Mouse (Mus musculus) adrenal gland, adult 2 months (tissue): ENCODE measurements around the gene Prrx2. TPM values are rescaled to one million over a fixed set of nuclear protein-coding genes. Genes with fewer than 3 reads are reported as not detected.

Experiments used
- DNase-seq: peaks from one replicate; pipeline ENCODE4 v3.0.0; 2021
- polyA plus RNA-seq: library from polyadenylated mRNA; depleted of rRNA; stranded (reverse); fragments of >200 nt; gene quantifications from 2 replicates; pipeline ENCODE4 v1.2.3, GENCODE M21; 2012
- total RNA-seq, 2 experiments: library from RNA; stranded (reverse); gene quantifications; 2 replicates each; pipeline ENCODE4 v1.2.3; 2021

Prrx2 gene
- total and polyA plus RNA-seq, 3 experiments = 2.1 to 4.3 (median 2.2) TPM

GRCm38 (mm10) chr2:30823385-30824153 is 11.2 kb upstream of the Prrx2 start:
- peak; percentile 43 for DNase-seq

GRCm38 (mm10) chr2:30826825-30827748 is 7.7 kb upstream of the Prrx2 start:
- peak; percentile 67 for DNase-seq

- DNase-seq = peak; percentile 95
Measured at GRCm38 (mm10) chr2:30827749-30828475, 6.9 kb upstream of the Prrx2 start.

GRCm38 (mm10) chr2:30829315-30829714 is 5.5 kb upstream of the Prrx2 start:
- peak; percentile 46 for DNase-seq

- DNase-seq = no peak
Measured at GRCm38 (mm10) chr2:30830283-30830795, 4.4 kb upstream of the Prrx2 start, which contains the start of gene Asb6. TSS of gene Asb6 (minus strand) at chr2:30830333.

- DNase-seq = no peak
Measured at GRCm38 (mm10) chr2:30833644-30834043, 1.1 kb upstream of the Prrx2 start.

GRCm38 (mm10) chr2:30836238-30836990 is 1.6 kb downstream of the Prrx2 start:
- no peak for DNase-seq

GRCm38 (mm10) chr2:30842615-30843014 is 7.8 kb downstream of the Prrx2 start:
- DNase-seq = no peak

- DNase-seq = peak; percentile 39
Measured at GRCm38 (mm10) chr2:30845152-30846070, 10.6 kb downstream of the Prrx2 start.

- no peak for DNase-seq
Measured at GRCm38 (mm10) chr2:30846236-30846635, 11.5 kb downstream of the Prrx2 start.

- no peak for DNase-seq
Measured at GRCm38 (mm10) chr2:30846723-30847122, 12.0 kb downstream of the Prrx2 start.

GRCm38 (mm10) chr2:30848184-30848583 is 13.4 kb downstream of the Prrx2 start:
- no peak for DNase-seq

- no peak for DNase-seq
Measured at GRCm38 (mm10) chr2:30850581-30850980, 15.8 kb downstream of the Prrx2 start.

GRCm38 (mm10) chr2:30852771-30853313 is 18.1 kb downstream of the Prrx2 start:
- DNase-seq = no peak

GRCm38 (mm10) chr2:30857076-30857475 is 22.3 kb downstream of the Prrx2 start:
- DNase-seq = no peak

GRCm38 (mm10) chr2:30859782-30860181 is 25.0 kb downstream of the Prrx2 start:
- no peak for DNase-seq

GRCm38 (mm10) chr2:30862081-30862480 is 27.3 kb downstream of the Prrx2 start:
- DNase-seq = no peak

GRCm38 (mm10) chr2:30863574-30863973 is 28.8 kb downstream of the Prrx2 start:
- DNase-seq = peak; percentile 45

GRCm38 (mm10) chr2:30864968-30865381 is 30.2 kb downstream of the Prrx2 start:
- DNase-seq = no peak

- no peak for DNase-seq
Measured at GRCm38 (mm10) chr2:30865426-30865825, 30.7 kb downstream of the Prrx2 start.
